Mouse (Mus musculus): ENCODE data around the gene Pthlh. TPM values are rescaled to one million over a fixed set of nuclear protein-coding genes. Genes with fewer than 3 reads are reported as not detected.

Gene Pthlh
- polyA plus RNA-seq, 2 experiments, result 13.3 to 15.1 TPM

GRCm38 (mm10) chr6:147241541-147241940, 22.4 kb downstream of the Pthlh start:
- Histone ChIP-seq H3K36me3 (ENCODE audit: control insufficient read depth, insufficient read depth, low read length) (no peaks in the 10 kb centered on the region), H3K9me3 (ENCODE audit: control insufficient read depth, low read length) (no peaks in the 10 kb centered on the region), H3K27ac (replicated peaks; ENCODE audit: low read depth, low read length) (no peak overlapping the region), H3K27me3 (ENCODE audit: control insufficient read depth, insufficient read depth, low read length) (no peaks in the 10 kb centered on the region), H3K4me2 (replicated peaks; ENCODE audit: low read depth, low read length, severe bottlenecking) (no peak overlapping the region), H3K4me3 (replicated peaks; ENCODE audit: low read length) (no peak overlapping the region), H3K4me1 (ENCODE audit: control insufficient read depth, insufficient read depth, low read length) (no peaks in the 10 kb centered on the region), H3K9ac (ENCODE audit: low read depth, low read length, severe bottlenecking) (no peak overlapping the region)
- 81% methylated on average over 3 of the region's 3 CpGs for WGBS
- no peak for TF ChIP-seq POLR2A (IDR thresholded peaks at IDR 0.05; ENCODE audit: borderline replicate concordance, extremely low read depth, insufficient read depth, insufficient read length)
- DNase-seq (ENCODE audit: low spot score), result no peak
- ATAC-seq (ENCODE audit: low FRiP score, low read depth), result no peak

DNA sequence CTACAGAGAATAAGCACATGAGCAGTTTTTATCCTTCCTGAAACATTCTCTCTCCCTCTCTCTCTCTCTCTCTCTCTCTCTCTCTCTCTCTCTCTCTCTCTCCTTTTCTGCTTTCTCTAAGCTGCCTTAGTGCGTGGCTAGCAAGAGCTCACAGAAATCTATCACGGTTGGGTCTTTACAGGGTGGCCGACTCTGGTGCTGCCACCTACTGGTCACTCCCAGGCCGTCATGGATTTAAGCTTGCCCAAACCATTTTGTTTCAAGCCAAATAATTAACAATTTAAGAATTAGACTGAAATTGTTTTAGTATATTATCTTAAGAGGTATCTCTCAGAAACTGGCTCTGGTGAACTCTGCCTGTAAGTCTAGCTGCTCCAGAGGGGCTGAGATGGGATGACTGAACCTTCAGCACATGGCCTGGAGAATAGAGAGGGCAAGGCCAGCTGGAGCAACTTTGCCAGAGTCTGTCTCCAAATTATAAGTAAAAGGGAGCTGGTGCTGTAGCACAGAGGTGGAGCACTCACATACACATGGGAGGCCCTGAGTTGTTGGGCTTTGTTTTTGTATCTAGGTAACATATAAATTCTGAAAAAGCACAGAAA, 23.7 kb downstream of the Pthlh start:
- TF ChIP-seq POLR2A (IDR thresholded peaks at IDR 0.05; ENCODE audit: borderline replicate concordance, extremely low read depth, insufficient read depth, insufficient read length), result no peak
- DNase-seq (ENCODE audit: low spot score), result peak; percentile 56
- no peak overlapping the region for H3K27ac ChIP-seq (replicated peaks; ENCODE audit: low read depth, low read length)
- H3K9ac ChIP-seq (ENCODE audit: low read depth, low read length, severe bottlenecking), result no peak overlapping the region
- no peak overlapping the region for H3K4me3 ChIP-seq (replicated peaks; ENCODE audit: low read length)
- WGBS, result 5% methylated on average over 4 of the region's 4 CpGs
- no peaks in the 10 kb centered on the region for H3K36me3 ChIP-seq (ENCODE audit: control insufficient read depth, insufficient read depth, low read length)
- no peak overlapping the region for H3K4me2 ChIP-seq (replicated peaks; ENCODE audit: low read depth, low read length, severe bottlenecking)
- H3K4me1 ChIP-seq (ENCODE audit: control insufficient read depth, insufficient read depth, low read length), result no peaks in the 10 kb centered on the region
- no peak for ATAC-seq (ENCODE audit: low FRiP score, low read depth)
- no peaks in the 10 kb centered on the region for H3K27me3 ChIP-seq (ENCODE audit: control insufficient read depth, insufficient read depth, low read length)
- no peaks in the 10 kb centered on the region for H3K9me3 ChIP-seq (ENCODE audit: control insufficient read depth, low read length)

DNA sequence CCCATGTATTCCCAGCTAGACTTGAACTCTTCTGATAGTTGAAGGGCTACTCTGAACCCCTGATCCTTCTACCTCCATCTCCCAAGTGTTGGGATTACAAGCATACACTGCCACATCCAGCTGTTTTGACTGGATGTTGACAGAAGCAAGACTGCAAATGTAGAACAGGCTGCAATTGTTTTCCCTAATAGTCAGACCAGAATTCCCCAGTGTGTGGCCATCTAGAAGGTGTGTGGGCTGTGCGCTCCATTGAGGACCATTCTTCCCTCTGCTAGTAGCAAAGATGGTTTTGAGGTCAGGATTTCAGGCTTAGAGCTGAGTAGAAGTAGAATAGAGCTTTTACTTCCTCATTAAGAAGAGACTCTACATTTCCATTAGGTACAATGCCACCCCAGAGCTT, 37.3 kb downstream of the Pthlh start:
- Histone ChIP-seq H3K4me1 (ENCODE audit: control insufficient read depth, insufficient read depth, low read length) (no peaks in the 10 kb centered on the region), H3K9ac (ENCODE audit: low read depth, low read length, severe bottlenecking) (no peak overlapping the region), H3K27me3 (ENCODE audit: control insufficient read depth, insufficient read depth, low read length) (no peaks in the 10 kb centered on the region), H3K4me2 (replicated peaks; ENCODE audit: low read depth, low read length, severe bottlenecking) (no peak overlapping the region), H3K27ac (replicated peaks; ENCODE audit: low read depth, low read length) (no peak overlapping the region), H3K4me3 (replicated peaks; ENCODE audit: low read length) (no peak overlapping the region), H3K36me3 (ENCODE audit: control insufficient read depth, insufficient read depth, low read length) (no peaks in the 10 kb centered on the region), H3K9me3 (ENCODE audit: control insufficient read depth, low read length) (no peaks in the 10 kb centered on the region)
- 91% methylated on average over 1 of the region's 1 CpGs for WGBS
- no peak for ATAC-seq (ENCODE audit: low FRiP score, low read depth)
- TF ChIP-seq POLR2A (IDR thresholded peaks at IDR 0.05; ENCODE audit: borderline replicate concordance, extremely low read depth, insufficient read depth, insufficient read length), result no peak
- DNase-seq (ENCODE audit: low spot score), result no peak

DNA sequence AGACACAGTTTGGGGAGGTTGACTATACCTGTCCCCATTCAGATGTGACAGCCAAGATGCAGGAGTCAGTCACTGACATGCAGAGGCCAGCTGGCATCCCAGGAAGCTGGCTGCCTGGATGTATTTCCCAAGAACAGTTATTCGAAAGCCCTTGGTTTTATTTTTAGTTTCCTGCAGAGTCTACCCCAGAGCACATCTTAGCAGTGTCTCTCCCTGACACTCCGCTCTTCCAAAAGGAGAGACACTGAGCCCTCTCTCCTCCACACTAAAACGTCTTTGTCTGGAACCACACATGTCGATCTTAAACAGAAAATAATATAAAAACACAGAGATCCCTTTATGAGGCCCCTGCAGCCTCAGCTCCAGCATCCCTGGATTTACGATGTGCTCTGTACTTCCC, 44.9 kb downstream of the Pthlh start:
- Histone ChIP-seq H3K4me2 (replicated peaks; ENCODE audit: low read depth, low read length, severe bottlenecking) (no peak overlapping the region), H3K36me3 (ENCODE audit: control insufficient read depth, insufficient read depth, low read length) (no peaks in the 10 kb centered on the region), H3K9me3 (ENCODE audit: control insufficient read depth, low read length) (no peaks in the 10 kb centered on the region), H3K4me3 (replicated peaks; ENCODE audit: low read length) (no peak overlapping the region), H3K9ac (ENCODE audit: low read depth, low read length, severe bottlenecking) (no peak overlapping the region), H3K4me1 (ENCODE audit: control insufficient read depth, insufficient read depth, low read length) (peaks cover 7% of the 10 kb centered on the region; the same call in 1 of the 2 replicates), H3K27me3 (ENCODE audit: control insufficient read depth, insufficient read depth, low read length) (no peaks in the 10 kb centered on the region), H3K27ac (replicated peaks; ENCODE audit: low read depth, low read length) (no peak overlapping the region)
- no peak for TF ChIP-seq POLR2A (IDR thresholded peaks at IDR 0.05; ENCODE audit: borderline replicate concordance, extremely low read depth, insufficient read depth, insufficient read length)
- DNase-seq (ENCODE audit: low spot score) (no peak), ATAC-seq (ENCODE audit: low FRiP score, low read depth) (peak; percentile 44; the same call in 1 of the 2 replicates)
- WGBS, result 32% methylated on average over 5 of the region's 5 CpGs

GRCm38 (mm10) chr6:147216156-147216555, 47.8 kb downstream of the Pthlh start:
- no peak for TF ChIP-seq POLR2A (IDR thresholded peaks at IDR 0.05; ENCODE audit: borderline replicate concordance, extremely low read depth, insufficient read depth, insufficient read length)
- H3K4me1 ChIP-seq (ENCODE audit: control insufficient read depth, insufficient read depth, low read length), result peaks cover 7% of the 10 kb centered on the region; the same call in 1 of the 2 replicates
- no peaks in the 10 kb centered on the region for H3K27me3 ChIP-seq (ENCODE audit: control insufficient read depth, insufficient read depth, low read length)
- ATAC-seq (ENCODE audit: low FRiP score, low read depth) (no peak), DNase-seq (ENCODE audit: low spot score) (no peak)
- H3K9me3 ChIP-seq (ENCODE audit: control insufficient read depth, low read length), result no peaks in the 10 kb centered on the region
- no peak overlapping the region for H3K27ac ChIP-seq (replicated peaks; ENCODE audit: low read depth, low read length)
- no peak overlapping the region for H3K4me2 ChIP-seq (replicated peaks; ENCODE audit: low read depth, low read length, severe bottlenecking)
- 79% methylated on average over 1 of the region's 1 CpGs for WGBS
- no peaks in the 10 kb centered on the region for H3K36me3 ChIP-seq (ENCODE audit: control insufficient read depth, insufficient read depth, low read length)
- H3K4me3 ChIP-seq (replicated peaks; ENCODE audit: low read length), result no peak overlapping the region
- no peak overlapping the region for H3K9ac ChIP-seq (ENCODE audit: low read depth, low read length, severe bottlenecking)

Data from limb, embryonic 14.5 days (tissue).